Mouse (Mus musculus) olfactory bulb, adult 2 months (tissue): Measurements from ENCODE around the gene Trpm7.

Experiments
- CTCF ChIP-seq: fragments of 200-500 bp; IDR thresholded peaks from 2 replicates; pipeline ENCODE4 v1.5.1; 2012; ENCODE audit warnings: low read depth, mild to moderate bottlenecking, low read length, moderate library complexity; ENCODE audit not compliant: insufficient read depth
- POLR2A ChIP-seq: fragments of 200-500 bp; IDR thresholded peaks from 2 replicates; pipeline ENCODE4 v1.6.1; 2012; ENCODE audit warnings: mild to moderate bottlenecking, low read depth, low read length, moderate library complexity; ENCODE audit not compliant: insufficient read depth

DNA sequence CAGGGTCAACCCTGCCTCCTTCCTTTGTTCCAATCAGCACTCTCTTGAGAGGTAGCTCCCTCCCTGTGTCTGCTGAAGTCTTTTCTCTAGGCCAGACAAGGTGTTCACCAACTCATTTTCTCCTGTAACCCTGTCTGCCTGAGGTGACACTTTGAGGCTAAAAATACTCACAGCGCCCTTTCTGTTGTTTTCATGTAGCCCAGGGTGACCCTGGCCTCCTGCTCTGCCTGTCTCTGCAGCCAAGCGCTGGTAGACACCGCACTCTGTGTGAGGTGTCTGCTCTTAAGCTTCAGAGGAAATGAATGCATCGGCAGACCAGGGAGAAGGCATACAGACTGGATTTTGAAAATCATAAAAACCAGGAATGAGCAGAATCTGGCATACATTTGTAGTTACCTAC, 38.1 kb upstream of the Trpm7 start:
- TF ChIP-seq CTCF (no peak), POLR2A (no peak)
